Mouse (Mus musculus) cerebellum, adult 2 months (tissue): ENCODE data around the gene Hist1h1c.
"Not testable (repeated sequence)": the region's sequence is repeated elsewhere in the genome, so short reads cannot be mapped to it uniquely, and the experiment has no call there.

Experiments used
- CTCF ChIP-seq: fragments of 200-500 bp; IDR thresholded peaks from 2 replicates; pipeline ENCODE4 v1.5.1; 2011; ENCODE audit warnings: low read depth, mild to moderate bottlenecking, control low read depth, low read length, moderate library complexity, borderline replicate concordance; ENCODE audit not compliant: insufficient read depth
- POLR2A ChIP-seq: fragments of 200-500 bp; IDR thresholded peaks from 2 replicates; pipeline ENCODE4 v1.6.1; 2011; ENCODE audit warnings: low read length, control low read depth, borderline replicate concordance; ENCODE audit not compliant: insufficient read depth

DNA sequence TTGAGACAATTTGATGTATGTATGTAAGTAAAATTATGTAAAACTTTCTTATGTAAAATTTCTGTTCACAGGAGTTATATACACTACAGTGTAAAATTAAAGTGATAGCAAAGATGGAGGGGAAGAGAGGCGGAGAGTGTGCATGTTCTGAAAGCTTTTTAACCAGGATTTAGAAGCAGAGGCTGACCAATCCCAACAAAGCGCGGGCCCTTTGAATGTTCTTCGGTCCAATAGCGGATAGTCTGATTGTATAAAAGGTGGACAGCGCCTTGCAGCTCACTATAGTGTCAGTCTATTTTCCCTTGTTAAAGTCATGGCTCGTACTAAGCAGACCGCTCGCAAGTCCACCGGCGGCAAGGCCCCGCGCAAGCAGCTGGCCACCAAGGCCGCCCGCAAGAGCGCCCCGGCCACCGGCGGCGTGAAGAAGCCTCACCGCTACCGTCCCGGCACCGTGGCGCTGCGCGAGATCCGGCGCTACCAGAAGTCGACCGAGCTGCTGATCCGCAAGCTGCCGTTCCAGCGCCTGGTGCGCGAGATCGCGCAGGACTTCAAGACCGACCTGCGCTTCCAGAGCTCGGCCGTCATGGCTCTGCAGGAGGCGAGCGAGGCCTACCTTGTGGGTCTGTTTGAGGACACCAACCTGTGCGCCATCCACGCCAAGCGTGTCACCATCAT lies 13.6 kb downstream of the Hist1h1c start, which contains the start of gene Hist1h3b:
- TF ChIP-seq POLR2A, CTCF: not testable (repeated sequence)
